Mouse (Mus musculus) neural tube, embryonic 14.5 days (tissue): ENCODE data around the gene Otud5. TPM values are rescaled to one million over a fixed set of nuclear protein-coding genes. Genes with fewer than 3 reads are reported as not detected.

ENCODE experiments used
- ATAC-seq: fragments of 200-750 bp; cut with Nextera tagmentation; 2 replicates; pipeline ENCODE4 v1.8.0; 2017; ENCODE audit warnings: low read depth, mild to moderate bottlenecking, moderate TSS enrichment, moderate library complexity
- H3K27ac ChIP-seq: fragments of 300-500 bp; sonication (generic); 2 replicates; pipeline ENCODE4 v1.5.1; 2014; ENCODE audit warnings: low read depth, mild to moderate bottlenecking, control low read depth, low read length, moderate library complexity, mixed read lengths
- H3K27me3 ChIP-seq: fragments of 300-500 bp; sonication (generic); 2 replicates; pipeline ENCODE4 v1.6.1; 2014; ENCODE audit warnings: low read length; ENCODE audit not compliant: control insufficient read depth, insufficient read depth
- H3K36me3 ChIP-seq: fragments of 300-500 bp; sonication (generic); 2 replicates; pipeline ENCODE4 v1.6.1; 2014; ENCODE audit warnings: low read length, mixed read lengths; ENCODE audit not compliant: control insufficient read depth, insufficient read depth
- H3K4me1 ChIP-seq: fragments of 300-500 bp; sonication (generic); 2 replicates; pipeline ENCODE4 v1.6.1; 2014; ENCODE audit warnings: low read length; ENCODE audit not compliant: control insufficient read depth, insufficient read depth
- H3K4me2 ChIP-seq: fragments of 300-500 bp; sonication (generic); 2 replicates; pipeline ENCODE4 v1.6.1; 2014; ENCODE audit warnings: mild to moderate bottlenecking, low read depth, low read length, control low read depth
- H3K4me3 ChIP-seq: fragments of 300-500 bp; sonication (generic); 2 replicates; pipeline ENCODE4 v1.5.1; 2014; ENCODE audit warnings: low read depth, low read length, control low read depth, mixed read lengths
- H3K9ac ChIP-seq: fragments of 300-500 bp; sonication (generic); replicated peaks from 2 replicates; pipeline ENCODE4 v1.6.1; 2014; ENCODE audit warnings: low read depth, mild to moderate bottlenecking, control low read depth, low read length, mixed read lengths
- H3K9me3 ChIP-seq: fragments of 300-500 bp; sonication (generic); 2 replicates; pipeline ENCODE4 v1.6.1; 2016; ENCODE audit warnings: low read length; ENCODE audit not compliant: control insufficient read depth
- WGBS: fragments of 180-500 bp; shearing (Covaris S2); extraction: QIAGEN DNeasy Blood & Tissue Kit; methylation state at CpG from one replicate; pipeline ENCODE4 v1.1.7; 2014; 5-methylcytosine and 5-hydroxymethylcytosine counted together
- polyA plus RNA-seq: library from polyadenylated mRNA; unstranded; fragments of >200 nt; fragmentation: Nextera tagmentation; extraction: Ambion mirVana; gene quantifications from 2 replicates; pipeline ENCODE4 v1.2.1, GENCODE M21; 2014

The Otud5 gene
- polyA plus RNA-seq, 1 experiment from 2014 or later, result 26.8 TPM

DNA sequence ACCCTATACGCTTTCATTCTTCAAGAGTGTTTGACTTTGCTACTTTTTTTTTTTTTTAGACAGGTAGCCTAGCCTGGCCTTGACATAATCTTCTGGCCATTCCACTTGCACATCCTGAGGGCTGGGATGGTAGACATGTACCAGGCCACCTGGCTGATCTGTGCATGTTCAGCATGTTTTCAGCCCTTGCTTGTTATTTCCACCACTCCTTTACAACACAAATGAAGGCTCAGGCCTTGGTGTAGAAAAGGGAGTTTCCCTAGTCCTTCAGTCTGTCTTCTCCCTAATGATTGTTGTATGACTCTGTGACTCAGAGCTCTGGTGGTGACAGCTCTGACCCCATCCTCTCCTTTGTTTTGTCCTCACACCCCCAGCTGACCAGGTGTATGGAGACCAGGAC, 26.0 kb downstream of the Otud5 start:
- no peaks in the 10 kb centered on the region for H3K9me3 ChIP-seq
- H3K4me2 ChIP-seq, result no peak overlapping the region
- no peak overlapping the region for H3K9ac ChIP-seq
- no peaks in the 10 kb centered on the region for H3K4me1 ChIP-seq
- no peak for ATAC-seq
- no peak overlapping the region for H3K4me3 ChIP-seq
- WGBS, result 100% methylated on average over 1 of the region's 1 CpGs
- no peak overlapping the region for H3K27ac ChIP-seq
- 0 out of 2 replicates have a peak, but pooled peaks cover under 1% of the 10 kb centered on the region for H3K36me3 ChIP-seq
- no peaks in the 10 kb centered on the region for H3K27me3 ChIP-seq

DNA sequence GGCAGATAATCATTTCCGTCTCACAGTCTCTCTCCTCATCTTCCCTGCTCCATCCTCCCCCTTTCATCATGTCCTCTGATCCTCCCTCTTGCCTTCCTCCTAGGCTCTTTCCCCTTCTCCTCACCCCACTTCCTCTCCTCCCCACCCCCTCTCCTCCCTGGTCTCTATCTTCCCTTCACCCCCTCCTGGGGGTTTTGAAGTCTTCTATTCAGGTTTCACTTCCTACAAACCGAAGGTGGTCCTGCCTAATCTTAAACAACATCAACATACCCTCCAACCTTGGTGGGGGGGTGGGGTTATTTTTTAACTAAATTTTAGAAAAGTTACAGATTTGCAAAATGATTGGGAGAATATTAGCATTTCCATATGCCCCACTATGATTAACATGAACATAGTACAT, 27.3 kb downstream of the Otud5 start:
- Histone ChIP-seq H3K9ac (no peak overlapping the region), H3K4me3 (no peak overlapping the region), H3K36me3 (peaks cover 8% of the 10 kb centered on the region; the same call in 1 of the 2 replicates), H3K27ac (no peak overlapping the region), H3K4me1 (no peaks in the 10 kb centered on the region), H3K9me3 (no peaks in the 10 kb centered on the region), H3K27me3 (no peaks in the 10 kb centered on the region), H3K4me2 (no peak overlapping the region)
- ATAC-seq, result no peak
- 56% methylated on average over 2 of the region's 2 CpGs for WGBS

DNA sequence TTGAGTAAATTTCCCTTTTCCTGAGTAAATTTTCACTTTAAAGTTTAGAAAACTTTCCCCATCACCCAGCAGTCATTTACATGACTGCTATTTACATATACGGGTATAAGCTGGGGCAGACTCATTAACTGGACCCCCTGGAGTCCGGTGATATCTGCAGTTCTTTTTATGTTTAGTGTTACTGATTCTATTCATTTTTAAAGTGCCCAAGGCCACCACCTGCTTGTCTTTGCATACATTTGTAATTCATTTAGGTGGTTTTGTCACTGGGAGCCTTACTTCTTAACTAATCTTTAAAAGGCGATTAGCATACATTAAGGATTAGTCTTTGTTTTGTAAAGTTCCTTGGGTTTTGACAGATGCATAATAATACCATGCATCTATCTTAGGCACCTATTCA, 28.7 kb downstream of the Otud5 start:
- no peak overlapping the region for H3K4me3 ChIP-seq
- H3K9me3 ChIP-seq, result no peaks in the 10 kb centered on the region
- peaks cover 12% of the 10 kb centered on the region; the same call in 1 of the 2 replicates for H3K36me3 ChIP-seq
- 43% methylated on average over 3 of the region's 3 CpGs for WGBS
- H3K27me3 ChIP-seq, result no peaks in the 10 kb centered on the region
- H3K4me1 ChIP-seq, result no peaks in the 10 kb centered on the region
- no peak overlapping the region for H3K9ac ChIP-seq
- no peak overlapping the region for H3K27ac ChIP-seq
- ATAC-seq, result no peak
- H3K4me2 ChIP-seq, result no peak overlapping the region

DNA sequence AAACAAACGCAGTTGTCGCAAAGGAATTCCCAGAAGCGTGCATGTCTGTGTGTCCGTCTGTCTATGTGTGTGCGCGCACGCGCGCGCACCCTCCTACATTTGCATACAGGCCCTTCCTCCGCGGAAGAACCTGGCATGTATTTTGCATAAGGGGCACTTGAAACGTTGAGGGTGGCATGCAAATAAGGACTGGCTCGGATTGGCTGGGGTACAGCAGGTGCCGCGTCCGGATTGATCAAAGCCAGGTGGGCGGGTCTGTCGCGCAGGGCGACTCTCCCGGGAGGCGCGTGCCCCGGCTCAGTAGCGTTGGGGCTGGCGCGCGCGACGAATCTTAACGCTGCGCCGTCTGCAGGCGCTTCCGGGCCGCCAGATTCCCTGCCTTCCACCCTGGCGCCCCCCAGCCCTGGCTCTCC, 36.8 kb downstream of the Otud5 start, which contains the start of gene Pim2:
Gene Pim2 (plus strand): TSS at position 256 of the 413 bp plus-strand sequence.
- no peaks in the 10 kb centered on the region for H3K27me3 ChIP-seq
- ATAC-seq, result peak; percentile 94
- peaks cover 6% of the 10 kb centered on the region; the same call in 1 of the 2 replicates for H3K36me3 ChIP-seq
- H3K4me2 ChIP-seq, result peak within 1 kb of the TSS; percentile 75
- H3K4me1 ChIP-seq, result no peaks in the 10 kb centered on the region
- H3K9me3 ChIP-seq, result no peaks in the 10 kb centered on the region
- H3K4me3 ChIP-seq, result peak within 1 kb of the TSS; percentile 46
- H3K9ac ChIP-seq, result peak within 1 kb of the TSS; percentile 57
- 11% methylated on average over 38 of the region's 38 CpGs for whole genome bisulfite sequencing
- peak within 1 kb of the TSS; percentile 62; the same call in 1 of the 2 replicates for H3K27ac ChIP-seq

DNA sequence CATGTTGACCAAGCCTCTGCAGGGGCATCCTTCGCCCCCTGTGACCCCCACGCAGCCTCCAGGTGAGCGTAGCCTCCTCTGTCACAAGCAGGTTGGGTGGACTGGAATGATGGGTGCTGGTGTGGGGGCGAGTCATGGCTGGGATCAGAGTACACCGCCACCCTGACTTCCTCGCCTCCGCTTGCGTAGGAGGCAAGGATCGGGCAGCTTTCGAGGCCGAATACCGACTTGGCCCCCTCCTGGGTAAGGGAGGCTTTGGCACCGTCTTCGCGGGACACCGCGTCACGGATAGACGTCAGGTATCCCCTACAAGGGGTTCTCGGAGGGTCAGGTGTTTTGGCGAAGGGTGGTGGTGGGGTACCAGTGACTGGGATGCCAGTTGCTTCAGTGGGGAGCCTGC, 37.3 kb downstream of the Otud5 start:
- Histone ChIP-seq H3K4me2 (peak overlapping the region; percentile 75), H3K4me1 (no peaks in the 10 kb centered on the region), H3K9me3 (no peaks in the 10 kb centered on the region), H3K4me3 (peak overlapping the region; percentile 46), H3K9ac (peak overlapping the region; percentile 57), H3K27ac (0 out of 2 replicates have a peak overlapping the region, but pooled peaks have one; percentile 44), H3K36me3 (peaks cover 4% of the 10 kb centered on the region; the same call in 1 of the 2 replicates), H3K27me3 (no peaks in the 10 kb centered on the region)
- WGBS, result 19% methylated on average over 20 of the region's 21 CpGs
- ATAC-seq, result peak; percentile 32; the same call in 1 of the 2 replicates

DNA sequence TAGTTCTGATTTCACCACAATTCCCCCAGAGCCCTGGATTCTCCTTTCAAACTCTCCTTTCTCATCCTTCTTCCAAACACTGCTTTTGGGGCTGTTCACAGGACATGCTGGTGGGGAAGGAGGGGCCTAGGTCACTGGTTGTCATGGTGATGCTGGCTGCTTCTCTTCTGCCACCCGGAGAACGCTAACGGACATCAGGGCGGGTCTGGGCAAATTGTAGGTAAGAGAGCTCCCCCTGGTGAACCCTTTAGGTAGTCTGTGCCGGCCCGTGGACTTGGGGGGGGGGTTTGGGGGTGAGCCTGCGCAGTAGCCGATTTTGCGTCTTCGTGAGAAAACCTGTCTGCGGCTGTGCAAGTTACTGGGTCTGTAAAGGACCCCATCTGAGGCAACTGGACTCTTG, 38.7 kb downstream of the Otud5 start:
- 12% methylated on average over 11 of the region's 11 CpGs for WGBS
- peak; percentile 39; the same call in 1 of the 2 replicates for ATAC-seq

DNA sequence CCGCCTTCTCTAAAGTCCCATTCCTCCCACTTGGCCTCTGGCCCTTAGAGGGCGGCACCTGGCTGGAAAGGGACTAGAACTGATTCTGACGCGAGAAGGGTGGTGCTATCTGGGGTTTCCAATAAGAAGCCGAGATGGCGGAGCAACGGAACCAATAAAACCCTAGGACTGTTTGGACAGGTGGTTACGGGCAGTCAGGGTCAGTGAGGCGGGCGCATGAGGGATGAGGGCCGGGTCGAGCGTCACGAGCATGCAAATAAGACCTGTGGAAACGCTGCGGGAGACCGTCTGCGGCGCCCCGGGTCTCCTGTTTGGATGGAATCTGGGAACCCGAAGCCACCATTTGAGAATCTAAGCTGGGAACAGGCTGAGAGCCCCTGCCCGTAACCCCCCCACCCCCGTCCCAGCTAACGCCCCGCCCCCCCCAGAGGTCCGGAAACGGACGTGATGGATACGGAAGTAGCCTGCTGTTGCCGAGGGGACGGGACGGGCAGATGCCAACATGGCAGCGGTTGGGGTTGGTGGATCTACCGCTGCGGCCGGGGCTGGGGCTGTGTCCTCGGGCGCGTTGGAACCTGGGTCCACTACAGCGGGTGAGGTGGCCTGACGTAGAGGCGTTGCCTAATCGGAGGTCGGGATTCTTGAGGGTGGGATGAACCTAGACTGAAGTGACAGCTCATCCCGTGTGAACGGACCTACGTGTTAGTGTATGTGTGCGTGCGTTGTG, 42.8 kb downstream of the Otud5 start, which contains the start of gene Slc35a2:
Gene Slc35a2 (plus strand): TSS at position 188 of the 727 bp plus-strand sequence.
- Histone ChIP-seq H3K36me3 (no peaks in the 10 kb centered on the region), H3K9ac (peak within 1 kb of the TSS; percentile 50), H3K27ac (peak within 1 kb of the TSS; percentile 85), H3K4me2 (peak within 1 kb of the TSS; percentile 60), H3K4me3 (peak within 1 kb of the TSS; percentile 42), H3K4me1 (no peaks in the 10 kb centered on the region), H3K9me3 (no peaks in the 10 kb centered on the region), H3K27me3 (no peaks in the 10 kb centered on the region)
- ATAC-seq, result peak; percentile 83
- WGBS, result 16% methylated on average over 49 of the region's 49 CpGs

More for the DNA sequence above, 38.7 kb downstream of the Otud5 start:
- Histone ChIP-seq H3K4me3 (peak overlapping the region; percentile 7; the same call in 1 of the 2 replicates), H3K4me1 (no peaks in the 10 kb centered on the region), H3K27me3 (no peaks in the 10 kb centered on the region), H3K27ac (no peak overlapping the region), H3K4me2 (peak overlapping the region; percentile 75), H3K9me3 (no peaks in the 10 kb centered on the region), H3K36me3 (no peaks in the 10 kb centered on the region), H3K9ac (no peak overlapping the region)

DNA sequence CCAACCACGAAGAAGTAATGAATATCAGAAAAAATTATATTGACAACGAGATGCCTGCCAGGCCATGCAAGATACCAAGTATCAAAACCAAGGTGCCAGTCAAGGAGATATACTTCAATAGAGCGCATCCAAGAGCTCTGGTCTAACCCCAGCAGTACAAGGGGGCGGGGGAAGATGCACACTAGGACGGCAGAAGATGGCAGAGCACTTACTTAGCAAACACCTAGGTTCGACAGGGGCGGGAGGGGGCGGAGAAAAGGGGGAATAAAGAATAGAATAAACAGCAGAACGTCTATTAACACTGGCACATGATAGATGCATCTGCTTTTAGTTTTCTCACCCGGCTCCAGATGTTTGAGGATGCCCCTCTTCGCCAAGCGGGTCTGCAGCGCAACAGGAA, 57.0 kb downstream of the Otud5 start:
- Histone ChIP-seq H3K27me3 (no peaks in the 10 kb centered on the region), H3K36me3 (0 out of 2 replicates have a peak, but pooled peaks cover 3% of the 10 kb centered on the region), H3K4me1 (peaks cover 6% of the 10 kb centered on the region; the same call in 1 of the 2 replicates), H3K9ac (peak overlapping the region; percentile 35; the same call in 1 of the 2 replicates), H3K4me2 (peak overlapping the region; percentile 53), H3K9me3 (no peaks in the 10 kb centered on the region), H3K27ac (no peak overlapping the region), H3K4me3 (peak overlapping the region; percentile 46)
- ATAC-seq, result no peak
- WGBS, result 34% methylated on average over 13 of the region's 13 CpGs
